Mouse (Mus musculus) liver, embryonic 14.5 days (tissue): Measurements from ENCODE around the gene Adprh.

ENCODE experiments used
- CTCF ChIP-seq: IDR thresholded peaks from 2 replicates; pipeline ENCODE4 v1.5.1; 2016; ENCODE audit warnings: antibody characterized with exemption, low read depth, control low read depth
- EP300 ChIP-seq: IDR thresholded peaks from 2 replicates; pipeline ENCODE4 v1.6.1; 2016; ENCODE audit warnings: antibody characterized with exemption, low read depth

DNA sequence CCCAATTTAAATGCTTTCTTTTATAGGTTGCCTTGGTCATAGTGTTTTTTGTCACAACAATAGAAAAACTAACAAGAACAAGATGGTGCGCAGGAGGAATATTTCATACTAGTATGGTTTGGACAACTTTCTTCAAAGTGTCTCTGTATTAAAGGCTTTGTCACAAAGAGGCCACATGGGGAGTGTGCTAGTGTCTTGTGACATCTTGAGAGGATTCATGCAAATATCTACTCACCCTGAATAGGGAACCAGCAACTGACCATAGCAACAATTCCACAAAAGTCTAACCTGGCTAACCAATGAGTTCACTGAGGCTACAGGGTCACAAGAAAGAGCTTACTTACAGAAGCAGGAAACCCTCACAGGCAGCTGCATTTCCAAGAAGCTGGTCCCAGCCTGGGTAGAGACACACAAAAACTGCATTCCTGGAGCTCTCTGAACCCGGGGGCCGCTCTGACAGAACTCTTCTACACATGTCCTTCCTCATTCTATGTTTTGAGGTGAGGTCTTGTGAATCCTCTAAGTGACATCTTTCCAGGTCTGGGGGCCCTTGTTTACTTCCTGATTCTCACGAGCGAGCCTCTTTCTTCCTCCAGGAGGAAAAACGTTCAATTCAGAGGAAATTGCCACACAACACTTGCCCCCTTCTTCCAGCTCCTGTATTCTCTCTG is 57.3 kb downstream of the Adprh start:
- TF ChIP-seq CTCF = no peak
- TF ChIP-seq EP300 = no peak
